Mouse (Mus musculus) hindbrain, embryonic 13.5 days (tissue): ENCODE results near the gene Prkcb. TPM values are rescaled to one million over a fixed set of nuclear protein-coding genes. Genes with fewer than 3 reads are reported as not detected.

Experiments used
- ATAC-seq: fragments of 200-750 bp; cut with Nextera tagmentation; 2 replicates; pipeline ENCODE4 v1.8.0; 2017; ENCODE audit warnings: moderate TSS enrichment; ENCODE audit not compliant: low FRiP score
- H3K27ac ChIP-seq: fragments of 300-500 bp; sonication (generic); 2 replicates; pipeline ENCODE4 v1.5.1; 2015; ENCODE audit warnings: inconsistent platforms, mild to moderate bottlenecking, moderate library complexity
- H3K27me3 ChIP-seq: fragments of 300-500 bp; sonication (generic); 2 replicates; pipeline ENCODE4 v1.6.1; 2015; ENCODE audit warnings: mild to moderate bottlenecking, inconsistent platforms
- H3K36me3 ChIP-seq: fragments of 300-500 bp; sonication (generic); 2 replicates; pipeline ENCODE4 v1.6.1; 2015; ENCODE audit warnings: mild to moderate bottlenecking, inconsistent platforms
- H3K4me1 ChIP-seq: fragments of 300-500 bp; sonication (generic); replicated peaks from 2 replicates; pipeline ENCODE4 v1.6.1; 2015; ENCODE audit warnings: inconsistent platforms
- H3K4me2 ChIP-seq: fragments of 300-500 bp; sonication (generic); 2 replicates; pipeline ENCODE4 v1.6.1; 2015; ENCODE audit warnings: inconsistent platforms, mild to moderate bottlenecking, moderate library complexity
- H3K4me3 ChIP-seq: fragments of 300-500 bp; sonication (generic); 2 replicates; pipeline ENCODE4 v1.5.1; 2015; ENCODE audit warnings: mild to moderate bottlenecking, inconsistent platforms
- H3K9ac ChIP-seq: fragments of 300-500 bp; sonication (generic); 2 replicates; pipeline ENCODE4 v1.6.1; 2015; ENCODE audit warnings: mild to moderate bottlenecking, inconsistent platforms
- H3K9me3 ChIP-seq: fragments of 300-500 bp; sonication (generic); 2 replicates; pipeline ENCODE4 v1.6.1; 2016; ENCODE audit warnings: inconsistent platforms
- WGBS: fragments of 180-500 bp; shearing (Covaris S2); methylation state at CpG from one replicate; pipeline ENCODE4 v1.1.7; 2015; 5-methylcytosine and 5-hydroxymethylcytosine counted together
- polyA plus RNA-seq: library from polyadenylated mRNA; unstranded; fragments of >200 nt; fragmentation: Nextera tagmentation; extraction: Ambion mirVana; gene quantifications from 2 replicates; pipeline ENCODE4 v1.2.1, GENCODE M21; 2015

The Prkcb gene
- polyA plus RNA-seq, 1 experiment from 2014 or later = 58.1 TPM

GRCm38 (mm10) chr7:122357847-122358246 is 69.3 kb downstream of the Prkcb start:
- Histone ChIP-seq H3K36me3 (no peaks in the 10 kb centered on the region), H3K4me3 (no peak overlapping the region), H3K4me1 (peaks cover 20% of the 10 kb centered on the region), H3K9me3 (0 out of 2 replicates have a peak, but pooled peaks cover 4% of the 10 kb centered on the region), H3K27ac (no peak overlapping the region; the same call in 1 of the 2 replicates), H3K27me3 (no peaks in the 10 kb centered on the region), H3K9ac (no peak overlapping the region), H3K4me2 (no peak overlapping the region)
- WGBS = 88% methylated on average over 7 of the region's 7 CpGs
- no peak for ATAC-seq

GRCm38 (mm10) chr7:122366635-122367034 is 78.1 kb downstream of the Prkcb start:
- Histone ChIP-seq H3K27me3 (no peaks in the 10 kb centered on the region), H3K4me1 (no peaks in the 10 kb centered on the region), H3K27ac (no peak overlapping the region), H3K4me2 (no peak overlapping the region), H3K4me3 (no peak overlapping the region), H3K9ac (no peak overlapping the region), H3K36me3 (no peaks in the 10 kb centered on the region), H3K9me3 (no peaks in the 10 kb centered on the region)
- WGBS = 77% methylated on average over 1 of the region's 1 CpGs
- ATAC-seq = 0 out of 2 replicates have a peak, but pooled peaks have one; percentile 21

DNA sequence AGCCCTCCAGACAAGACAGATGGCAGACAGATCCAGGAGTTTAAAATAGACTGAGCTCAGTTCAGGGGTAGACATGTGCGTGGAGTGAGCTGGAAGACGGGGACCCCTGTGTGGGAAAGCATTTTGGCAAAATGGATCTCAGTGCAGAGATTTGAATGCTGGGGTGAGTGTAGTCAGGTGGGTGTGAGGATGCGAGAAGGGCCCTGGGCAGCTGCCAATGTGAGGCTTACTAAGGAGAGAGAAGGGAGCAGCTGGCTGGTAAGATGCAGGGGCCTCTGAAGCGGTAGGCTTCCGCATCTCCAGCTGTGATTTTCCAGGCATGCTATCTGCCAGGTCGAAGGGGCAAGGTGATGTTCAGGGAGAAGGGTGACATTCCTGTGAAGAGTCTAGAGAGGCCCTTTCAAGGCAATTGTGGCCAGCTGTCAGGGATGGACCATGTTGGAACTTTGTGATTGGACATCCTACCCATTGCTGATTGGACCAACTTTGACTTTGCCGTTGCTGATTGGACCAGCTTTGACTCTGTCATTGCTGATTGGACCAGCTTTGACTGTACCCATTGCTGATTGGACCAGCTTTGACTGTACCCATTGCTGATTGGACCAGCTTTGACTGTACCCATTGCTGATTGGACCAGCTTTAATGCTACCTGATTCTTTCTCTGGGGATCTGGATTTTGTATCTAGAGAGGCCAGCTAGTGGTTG is 78.9 kb downstream of the Prkcb start:
- Histone ChIP-seq H3K4me2 (no peak overlapping the region), H3K27me3 (no peaks in the 10 kb centered on the region), H3K27ac (no peak overlapping the region), H3K4me1 (no peaks in the 10 kb centered on the region), H3K4me3 (no peak overlapping the region), H3K36me3 (no peaks in the 10 kb centered on the region), H3K9me3 (no peaks in the 10 kb centered on the region), H3K9ac (no peak overlapping the region)
- ATAC-seq = no peak
- 86% methylated on average over 7 of the region's 7 CpGs for WGBS

GRCm38 (mm10) chr7:122370488-122370887 is 81.9 kb downstream of the Prkcb start:
- Histone ChIP-seq H3K4me3 (no peak overlapping the region), H3K27ac (no peak overlapping the region), H3K9me3 (no peaks in the 10 kb centered on the region), H3K4me1 (no peaks in the 10 kb centered on the region), H3K4me2 (no peak overlapping the region), H3K36me3 (no peaks in the 10 kb centered on the region), H3K9ac (no peak overlapping the region), H3K27me3 (no peaks in the 10 kb centered on the region)
- WGBS = 81% methylated on average over 12 of the region's 12 CpGs
- no peak for ATAC-seq

DNA sequence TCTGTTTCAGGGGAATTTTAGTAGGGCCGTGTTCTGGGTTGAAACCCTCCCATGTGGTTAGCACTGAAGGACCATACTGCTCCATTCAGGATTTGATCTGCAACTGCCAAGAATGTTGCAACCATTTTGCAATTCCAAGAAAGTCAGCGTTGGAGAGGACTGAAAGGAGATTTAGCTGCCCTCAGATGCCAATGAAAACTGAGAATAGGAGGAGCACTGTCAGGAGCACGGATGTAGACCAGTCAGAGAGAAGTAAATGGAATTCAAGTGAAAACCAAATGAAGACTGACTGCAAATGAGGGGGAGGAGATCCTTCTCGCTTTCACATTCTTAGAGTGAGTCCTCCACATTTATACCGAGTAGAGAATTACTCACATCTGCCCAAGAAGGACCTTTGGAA is 83.4 kb downstream of the Prkcb start:
- Histone ChIP-seq H3K9me3 (no peaks in the 10 kb centered on the region), H3K4me3 (no peak overlapping the region), H3K36me3 (no peaks in the 10 kb centered on the region), H3K27me3 (no peaks in the 10 kb centered on the region), H3K4me1 (no peaks in the 10 kb centered on the region), H3K9ac (no peak overlapping the region), H3K27ac (no peak overlapping the region), H3K4me2 (no peak overlapping the region)
- WGBS = 82% methylated on average over 5 of the region's 5 CpGs
- ATAC-seq = no peak

DNA sequence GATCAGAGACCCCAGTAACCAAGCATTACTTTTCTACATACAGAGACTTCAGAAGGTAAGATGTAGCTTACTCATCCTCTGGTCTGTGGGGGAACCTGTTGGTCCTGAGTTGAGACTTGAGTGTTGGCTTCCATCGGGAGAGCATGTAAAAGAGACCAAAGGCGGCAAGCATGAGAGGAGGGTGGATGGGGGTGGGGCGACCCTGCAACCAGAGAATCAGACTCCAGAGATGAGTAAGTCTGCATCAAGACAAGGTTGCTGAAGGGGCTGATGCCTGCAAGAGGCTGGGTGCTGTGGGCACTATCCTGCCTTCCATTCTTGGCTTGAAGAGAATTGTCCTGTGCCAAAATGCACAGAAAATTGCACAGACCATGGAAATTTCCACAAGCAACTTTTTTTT is 83.8 kb downstream of the Prkcb start:
- Histone ChIP-seq H3K4me3 (no peak overlapping the region), H3K4me1 (no peaks in the 10 kb centered on the region), H3K36me3 (no peaks in the 10 kb centered on the region), H3K9me3 (no peaks in the 10 kb centered on the region), H3K27ac (no peak overlapping the region), H3K27me3 (no peaks in the 10 kb centered on the region), H3K4me2 (no peak overlapping the region), H3K9ac (no peak overlapping the region)
- no peak for ATAC-seq
- 83% methylated on average over 3 of the region's 3 CpGs for WGBS

DNA sequence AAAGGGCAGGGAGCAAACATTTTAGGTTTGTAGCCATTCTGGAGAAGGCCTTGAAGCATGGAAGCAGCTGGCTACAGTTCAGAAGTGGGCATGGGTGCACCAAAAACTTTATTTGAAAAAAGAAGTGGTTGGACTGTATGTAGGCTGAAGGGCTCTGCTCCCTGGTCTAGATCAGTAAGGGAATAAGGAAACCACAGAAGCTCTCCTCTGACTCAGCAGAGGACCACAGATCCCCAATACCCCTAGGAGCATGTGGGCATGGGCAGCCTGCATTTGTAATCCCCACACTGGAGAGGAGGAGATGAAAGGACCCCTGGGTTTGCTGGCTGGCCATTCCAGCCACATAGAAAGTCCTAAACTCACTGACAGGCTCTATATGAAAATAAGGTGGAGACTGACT is 88.3 kb downstream of the Prkcb start:
- peaks cover 20% of the 10 kb centered on the region for H3K4me1 ChIP-seq
- no peak overlapping the region for H3K9ac ChIP-seq
- no peaks in the 10 kb centered on the region for H3K27me3 ChIP-seq
- H3K4me2 ChIP-seq = no peak overlapping the region
- no peak for ATAC-seq
- H3K9me3 ChIP-seq = no peaks in the 10 kb centered on the region
- H3K4me3 ChIP-seq = no peak overlapping the region
- H3K27ac ChIP-seq = no peak overlapping the region
- H3K36me3 ChIP-seq = no peaks in the 10 kb centered on the region

DNA sequence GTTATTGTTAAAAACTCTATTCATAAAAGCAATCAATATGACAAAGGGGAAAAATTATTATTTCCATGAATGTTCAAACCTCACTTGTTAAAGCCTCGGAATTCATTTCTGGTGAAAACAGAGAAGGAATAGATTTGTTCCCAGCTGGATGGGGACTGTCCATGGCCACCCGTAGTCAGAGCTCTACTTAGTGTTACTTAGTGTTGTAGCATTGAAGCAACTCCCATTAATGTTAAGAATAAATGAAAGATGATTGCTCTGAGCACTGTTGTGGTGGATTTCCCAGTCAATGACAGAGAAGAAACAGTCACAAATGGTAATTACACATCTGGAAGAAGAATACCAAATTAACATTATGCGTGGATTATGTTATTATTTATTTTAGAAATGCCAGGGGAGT is 89.4 kb downstream of the Prkcb start:
- no peak for ATAC-seq
- no peaks in the 10 kb centered on the region for H3K9me3 ChIP-seq
- 79% methylated on average over 3 of the region's 3 CpGs for WGBS
- no peak overlapping the region for H3K9ac ChIP-seq
- H3K27me3 ChIP-seq = no peaks in the 10 kb centered on the region
- no peak overlapping the region for H3K4me2 ChIP-seq
- no peak overlapping the region for H3K4me3 ChIP-seq
- H3K36me3 ChIP-seq = no peaks in the 10 kb centered on the region
- H3K27ac ChIP-seq = no peak overlapping the region
- H3K4me1 ChIP-seq = peaks cover 20% of the 10 kb centered on the region

DNA sequence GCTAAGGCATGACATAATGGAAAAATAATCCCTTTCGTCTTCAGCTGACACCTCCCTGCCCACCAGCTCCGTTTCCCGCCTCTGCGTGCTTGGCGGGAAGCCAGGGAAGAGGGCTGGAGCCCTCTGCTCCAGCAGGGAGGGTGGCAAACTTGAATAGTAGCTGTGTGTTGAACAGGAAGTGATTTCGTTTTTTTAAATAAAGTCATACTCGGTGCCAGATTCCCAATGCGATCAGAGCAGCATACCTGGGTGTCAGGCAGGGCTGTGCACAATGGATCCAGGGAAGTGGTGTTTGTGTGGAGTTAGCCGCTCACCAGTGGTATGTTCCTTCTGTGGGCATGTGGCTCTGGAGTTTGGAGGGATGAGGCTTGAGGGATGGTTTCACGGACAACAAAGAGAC is 89.9 kb downstream of the Prkcb start:
- WGBS = 50% methylated on average over 10 of the region's 10 CpGs
- ATAC-seq = no peak
- no peaks in the 10 kb centered on the region for H3K36me3 ChIP-seq
- H3K9me3 ChIP-seq = no peaks in the 10 kb centered on the region
- H3K4me2 ChIP-seq = no peak overlapping the region
- H3K4me1 ChIP-seq = peaks cover 20% of the 10 kb centered on the region
- no peak overlapping the region for H3K9ac ChIP-seq
- no peaks in the 10 kb centered on the region for H3K27me3 ChIP-seq
- H3K4me3 ChIP-seq = no peak overlapping the region
- H3K27ac ChIP-seq = no peak overlapping the region

DNA sequence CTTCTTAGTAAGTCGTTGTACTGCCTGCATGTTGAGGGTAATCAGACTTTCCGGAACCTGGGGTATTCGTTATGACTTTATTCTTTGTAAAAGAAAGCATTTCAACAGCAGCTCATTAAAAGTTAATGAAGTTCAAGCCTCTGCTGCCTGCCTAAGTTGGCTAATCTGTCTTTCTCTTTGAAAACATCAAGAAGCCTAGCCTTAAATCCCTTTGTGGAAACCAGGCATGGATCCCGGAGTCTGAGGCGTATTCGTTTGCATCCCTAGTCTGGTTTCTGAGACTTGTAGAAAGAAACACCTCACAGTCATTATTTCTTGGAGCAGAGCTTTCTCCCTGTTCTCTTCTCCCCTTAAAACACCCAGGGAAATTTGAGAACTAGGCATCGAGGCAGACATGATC is 90.7 kb downstream of the Prkcb start:
- Histone ChIP-seq H3K27ac (no peak overlapping the region), H3K4me3 (no peak overlapping the region), H3K36me3 (no peaks in the 10 kb centered on the region), H3K4me2 (no peak overlapping the region), H3K9me3 (no peaks in the 10 kb centered on the region), H3K27me3 (no peaks in the 10 kb centered on the region), H3K9ac (no peak overlapping the region), H3K4me1 (peaks cover 20% of the 10 kb centered on the region)
- WGBS = 71% methylated on average over 7 of the region's 7 CpGs
- no peak for ATAC-seq

GRCm38 (mm10) chr7:122380336-122381130 is 92.0 kb downstream of the Prkcb start:
- no peak overlapping the region for H3K27ac ChIP-seq
- H3K4me1 ChIP-seq = peaks cover 20% of the 10 kb centered on the region
- ATAC-seq = no peak
- H3K9ac ChIP-seq = no peak overlapping the region
- H3K4me2 ChIP-seq = no peak overlapping the region
- 93% methylated on average over 10 of the region's 10 CpGs for WGBS
- no peaks in the 10 kb centered on the region for H3K27me3 ChIP-seq
- H3K9me3 ChIP-seq = no peaks in the 10 kb centered on the region
- H3K36me3 ChIP-seq = no peaks in the 10 kb centered on the region
- H3K4me3 ChIP-seq = no peak overlapping the region

- ATAC-seq = no peak
- H3K27ac ChIP-seq = no peak overlapping the region
- H3K9ac ChIP-seq = no peak overlapping the region
- H3K9me3 ChIP-seq = no peaks in the 10 kb centered on the region
- no peaks in the 10 kb centered on the region for H3K27me3 ChIP-seq
- H3K4me2 ChIP-seq = no peak overlapping the region
- peaks cover 20% of the 10 kb centered on the region for H3K4me1 ChIP-seq
- 44% methylated on average over 10 of the region's 10 CpGs for WGBS
- H3K36me3 ChIP-seq = no peaks in the 10 kb centered on the region
- no peak overlapping the region for H3K4me3 ChIP-seq
These were observed 93.0 kb downstream of the Prkcb start for GRCm38 (mm10) chr7:122381560-122381959.

DNA sequence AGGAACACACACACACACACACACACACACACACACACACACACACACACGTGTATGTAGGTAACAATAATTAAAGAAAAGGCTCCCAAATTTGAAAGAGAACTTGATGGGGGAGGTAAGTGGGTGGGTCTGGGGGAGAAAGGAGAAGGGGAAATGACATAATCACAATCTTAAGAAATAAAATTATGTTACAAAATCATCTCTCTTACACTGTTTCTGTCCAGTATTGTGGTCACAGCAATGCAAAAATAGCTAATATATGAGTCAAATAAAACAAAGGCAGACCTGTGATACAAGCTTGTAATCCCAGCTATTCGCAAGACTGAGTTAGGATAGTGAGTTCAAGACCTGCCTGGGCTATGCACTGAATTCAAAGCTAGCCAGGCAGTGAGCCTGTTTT is 94.7 kb downstream of the Prkcb start:
- Histone ChIP-seq H3K9me3 (no peaks in the 10 kb centered on the region), H3K27me3 (no peaks in the 10 kb centered on the region), H3K27ac (no peak overlapping the region), H3K9ac (no peak overlapping the region), H3K4me1 (peaks cover 19% of the 10 kb centered on the region), H3K4me2 (no peak overlapping the region), H3K36me3 (no peaks in the 10 kb centered on the region), H3K4me3 (no peak overlapping the region)
- WGBS = 75% methylated on average over 2 of the region's 2 CpGs
- no peak for ATAC-seq
